Mouse (Mus musculus) cerebellum, adult 2 months (tissue): ENCODE measurements at regions not wholly inside any gene's neighbourhood (a gene's known extent, or its start where the extent isn't known, plus 50 kb on each side); places are given as distances from the start of the nearest gene placed in this dataset.

Source experiments
- CTCF ChIP-seq: fragments of 200-500 bp; IDR thresholded peaks from 2 replicates; pipeline ENCODE4 v1.5.1; 2011; ENCODE audit warnings: low read depth, mild to moderate bottlenecking, control low read depth, low read length, moderate library complexity, borderline replicate concordance; ENCODE audit not compliant: insufficient read depth
- POLR2A ChIP-seq: fragments of 200-500 bp; IDR thresholded peaks from 2 replicates; pipeline ENCODE4 v1.6.1; 2011; ENCODE audit warnings: low read length, control low read depth, borderline replicate concordance; ENCODE audit not compliant: insufficient read depth

DNA sequence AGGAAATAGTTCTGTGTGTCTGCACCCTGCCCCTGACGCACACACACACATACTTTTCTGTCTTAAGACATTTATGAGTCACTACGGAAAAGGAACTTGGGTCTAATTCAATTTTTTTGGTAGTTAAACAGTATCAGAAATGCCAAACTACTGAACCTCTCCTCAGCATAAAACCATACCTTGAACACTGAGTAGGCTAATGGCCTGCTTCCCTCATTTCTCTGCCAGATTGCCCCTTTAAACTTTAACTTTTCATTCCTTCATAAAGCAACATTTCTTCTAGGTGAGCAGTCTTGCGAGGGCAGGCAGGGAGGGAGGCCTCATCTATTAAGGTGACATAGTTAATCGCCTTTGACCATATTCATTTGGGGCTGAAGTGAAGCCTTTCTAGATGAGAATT is 1143.8 kb upstream of the Got2 start:
- TF ChIP-seq CTCF (no peak), POLR2A (no peak)
